Mouse (Mus musculus): ENCODE results near the gene Pfkfb4.

GRCm38 (mm10) chr9:109055271-109056030 lies 63.9 kb downstream of the Pfkfb4 start:
- TF ChIP-seq EP300 (IDR thresholded peaks at IDR 0.05; ENCODE audit: low read depth) (no peak), CTCF (IDR thresholded peaks at IDR 0.05; ENCODE audit: low read depth) (no peak)

Measured in liver, postnatal 0 days (tissue).